Mouse (Mus musculus) G1E (cell line): ENCODE data around the gene Abcc1. TPM values are rescaled to one million over a fixed set of nuclear protein-coding genes. Genes with fewer than 3 reads are reported as not detected.

Experiments
- ATAC-seq: 2 replicates; pipeline ENCODE4 v1.8.0; 2016; ENCODE audit warnings: mild to moderate bottlenecking; ENCODE audit not compliant: insufficient number of reproducible peaks, poor library complexity, low FRiP score, severe bottlenecking; ENCODE audit errors: extremely low read depth
- DNase-seq: peaks from one replicate; pipeline ENCODE4 v3.0.0; 2012; ENCODE audit warnings: low spot score
- H3K27me3 ChIP-seq: 2 replicates; pipeline ENCODE4 v1.6.1; 2012; ENCODE audit warnings: mild to moderate bottlenecking, low read length, inconsistent platforms; ENCODE audit not compliant: insufficient read depth
- H3K36me3 ChIP-seq: replicated peaks from 2 replicates; pipeline ENCODE3; 2012; ENCODE audit warnings: mild to moderate bottlenecking, inconsistent platforms
- H3K4me1 ChIP-seq: 2 replicates; pipeline ENCODE4 v1.6.1; 2012; ENCODE audit warnings: low read depth, low read length, inconsistent platforms, mixed read lengths; ENCODE audit not compliant: insufficient read depth
- H3K4me3 ChIP-seq: 2 replicates; pipeline ENCODE4 v1.5.1; 2012; ENCODE audit warnings: low read depth, mild to moderate bottlenecking, inconsistent platforms, low read length, moderate library complexity, mixed read lengths
- H3K9me3 ChIP-seq: replicated peaks from 2 replicates; pipeline ENCODE4 v1.6.1; 2012; ENCODE audit warnings: inconsistent platforms
- CTCF ChIP-seq: IDR thresholded peaks from 2 replicates; pipeline ENCODE4 v1.5.1; 2012; ENCODE audit warnings: low read depth, low read length, inconsistent platforms, mixed read lengths
- GATA1 ChIP-seq: IDR thresholded peaks from 2 replicates; pipeline ENCODE4 v1.6.1; 2012; ENCODE audit warnings: borderline replicate concordance, low read length, inconsistent platforms, mixed read lengths
- GATA2 ChIP-seq: IDR thresholded peaks from 2 replicates; pipeline ENCODE4 v1.6.1; 2012; ENCODE audit warnings: low read depth, low read length, inconsistent platforms, borderline replicate concordance
- POLR2AphosphoS5 ChIP-seq: IDR thresholded peaks from 2 replicates; pipeline ENCODE4 v1.6.1; 2012; ENCODE audit warnings: low read depth, low read length, inconsistent platforms; ENCODE audit not compliant: insufficient replicate concordance
- TAL1 ChIP-seq: conservative IDR thresholded peaks from 2 replicates; pipeline ENCODE4 v1.6.1; 2012; ENCODE audit warnings: low read depth, low read length, inconsistent platforms, mixed read lengths
- polyA plus RNA-seq: library from polyadenylated mRNA; stranded (reverse); fragments of >175 nt; gene quantifications from 2 replicates; pipeline ENCODE4 v1.2.3, GENCODE M21; 2012
- total RNA-seq, 2 experiments: library from RNA; stranded (forward) in 1 of 2; stranded (reverse) in 1 of 2; fragments of 200-1000 nt in 1 of 2; fragments of >200 nt in 1 of 2; fragmentation: Nextera tagmentation in 1 of 2; gene quantifications; 2 replicates each; pipeline ENCODE4 v1.2.3; 2014 to 2017

Abcc1 gene
- total and polyA plus RNA-seq, 3 experiments: 5.1 to 69.5 (median 36.8) TPM

DNA sequence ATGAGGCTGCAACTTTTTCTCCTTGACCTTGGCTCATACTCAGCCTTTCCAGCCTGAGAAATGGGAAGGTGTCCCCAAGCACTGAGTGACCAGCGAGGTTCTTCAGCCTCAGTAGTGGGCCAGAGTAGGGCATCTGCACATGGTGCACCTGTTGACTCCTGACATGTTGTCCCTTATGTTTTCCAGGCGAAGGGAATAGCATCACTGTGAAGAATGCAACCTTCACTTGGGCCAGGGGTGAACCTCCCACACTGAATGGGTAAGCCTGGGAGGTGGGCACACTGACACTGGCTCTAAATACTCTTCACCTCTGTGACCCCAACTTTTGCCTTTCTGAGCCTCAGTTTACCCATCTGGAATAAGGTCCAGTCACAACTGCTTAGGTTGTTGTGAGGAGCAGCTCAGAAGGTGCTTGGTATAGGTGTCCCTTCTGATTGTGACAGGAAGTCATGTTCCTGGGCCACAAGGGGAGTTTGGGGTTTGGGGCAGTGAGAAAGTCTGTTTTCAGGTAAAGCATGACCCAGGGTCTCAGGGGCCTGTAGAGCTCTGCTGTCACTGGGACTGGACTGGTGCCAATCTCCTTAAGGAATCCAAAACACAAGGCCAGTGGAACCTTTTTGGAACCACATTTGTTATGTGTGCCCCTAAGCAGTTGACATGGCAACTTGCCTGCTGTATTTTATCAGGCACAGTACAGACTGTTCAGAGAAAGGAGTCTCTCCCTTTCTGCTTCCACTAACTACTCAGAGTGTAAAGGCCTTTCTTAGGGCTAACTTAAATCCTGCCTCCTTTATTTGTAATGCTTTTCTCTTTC lies 78.7 kb downstream of the Abcc1 start:
- Histone ChIP-seq H3K9me3 (no peaks in the 10 kb centered on the region), H3K36me3 (peaks cover 89% of the 10 kb centered on the region), H3K4me1 (no peaks in the 10 kb centered on the region), H3K27me3 (no peaks in the 10 kb centered on the region), H3K4me3 (no peak overlapping the region)
- DNase-seq (no peak), ATAC-seq (no peak)
- TF ChIP-seq CTCF (no peak), GATA1 (no peak), GATA2 (no peak), POLR2AphosphoS5 (no peak), TAL1 (no peak)

DNA sequence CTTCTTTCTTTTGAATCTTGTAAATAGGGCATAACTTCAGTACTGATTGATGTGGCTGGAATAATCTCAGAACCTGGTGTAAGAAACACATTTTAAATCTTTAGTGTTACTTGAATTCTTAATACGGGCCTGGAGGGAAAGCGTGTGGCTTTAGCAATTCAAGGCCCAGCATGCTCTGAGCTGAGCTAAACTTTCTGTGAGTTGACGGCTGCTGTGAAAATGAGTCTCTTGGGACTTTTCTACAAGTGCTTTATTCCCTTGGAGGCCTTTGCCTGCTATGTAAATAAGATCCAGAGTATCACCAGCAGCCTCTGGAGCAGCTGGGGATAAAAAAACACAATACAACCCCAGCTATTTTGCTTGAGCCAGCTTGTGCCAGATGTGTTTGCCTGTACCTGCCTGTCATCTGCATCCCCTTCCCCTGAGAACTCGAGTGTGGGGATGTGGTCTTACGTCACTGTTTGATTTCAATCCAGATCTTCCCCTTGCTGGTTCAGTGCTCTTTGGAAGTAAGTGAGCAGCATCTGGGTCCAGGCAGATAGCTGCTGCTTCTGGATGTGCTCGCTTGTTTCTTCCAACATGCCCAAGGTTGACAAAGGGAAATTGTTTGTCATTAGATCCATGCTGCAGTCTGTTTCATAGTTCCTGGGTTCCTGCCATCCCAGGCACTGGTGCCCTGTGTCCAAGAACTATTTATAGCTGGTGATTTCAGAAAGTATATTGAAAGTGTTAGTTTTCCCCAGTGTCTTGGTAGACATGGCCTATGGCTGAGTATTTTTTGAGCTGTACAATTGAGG lies 82.9 kb downstream of the Abcc1 start:
- DNase-seq (no peak), ATAC-seq (no peak)

DNA sequence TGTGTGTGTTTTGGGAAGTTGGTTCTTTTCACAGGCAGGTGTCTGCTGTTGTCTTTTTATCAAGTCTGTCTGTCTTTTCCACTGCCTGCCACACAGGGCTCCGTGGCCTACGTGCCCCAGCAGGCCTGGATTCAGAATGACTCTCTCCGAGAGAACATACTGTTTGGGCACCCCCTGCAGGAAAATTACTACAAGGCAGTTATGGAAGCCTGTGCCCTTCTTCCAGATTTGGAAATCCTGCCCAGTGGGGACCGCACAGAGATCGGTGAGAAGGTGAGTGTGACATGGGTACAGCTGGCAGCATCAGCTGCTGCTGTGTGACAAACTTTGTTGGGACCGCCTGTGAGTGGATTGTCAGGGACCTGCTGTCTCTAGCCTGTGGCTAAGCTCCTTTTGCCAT lies 83.8 kb downstream of the Abcc1 start:
- Histone ChIP-seq H3K9me3 (no peaks in the 10 kb centered on the region), H3K4me1 (peaks cover 7% of the 10 kb centered on the region; the same call in 1 of the 2 replicates), H3K4me3 (no peak overlapping the region), H3K36me3 (peaks cover 89% of the 10 kb centered on the region), H3K27me3 (no peaks in the 10 kb centered on the region)
- ATAC-seq (no peak), DNase-seq (no peak)
- TF ChIP-seq GATA1 (no peak), GATA2 (no peak), CTCF (no peak), POLR2AphosphoS5 (no peak), TAL1 (no peak)

More for the DNA sequence above, 82.9 kb downstream of the Abcc1 start:
- no peaks in the 10 kb centered on the region for H3K9me3 ChIP-seq
- H3K36me3 ChIP-seq: peaks cover 89% of the 10 kb centered on the region
- H3K4me3 ChIP-seq: no peak overlapping the region
- peaks cover 3% of the 10 kb centered on the region; the same call in 1 of the 2 replicates for H3K4me1 ChIP-seq
- no peaks in the 10 kb centered on the region for H3K27me3 ChIP-seq
- TF ChIP-seq TAL1: no peak
- no peak for TF ChIP-seq GATA2
- TF ChIP-seq CTCF: no peak
- TF ChIP-seq POLR2AphosphoS5: no peak
- TF ChIP-seq GATA1: no peak

DNA sequence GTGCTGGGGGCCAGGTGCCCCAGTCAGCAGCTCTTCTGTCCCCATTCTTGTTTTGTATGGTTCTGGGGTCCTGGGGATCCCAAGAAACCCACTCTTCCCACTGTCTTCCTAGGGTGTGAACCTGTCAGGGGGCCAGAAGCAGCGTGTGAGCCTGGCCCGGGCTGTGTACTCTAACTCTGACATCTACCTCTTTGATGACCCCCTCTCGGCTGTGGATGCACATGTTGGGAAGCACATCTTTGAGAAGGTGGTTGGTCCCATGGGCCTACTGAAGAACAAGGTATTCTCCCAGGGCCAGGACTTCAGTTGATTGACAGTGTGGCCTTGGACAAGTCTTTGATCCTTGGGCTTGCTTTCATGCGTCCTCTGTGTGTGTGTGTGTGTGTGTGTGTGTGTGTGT lies 86.0 kb downstream of the Abcc1 start:
- H3K27me3 ChIP-seq: no peaks in the 10 kb centered on the region
- H3K36me3 ChIP-seq: peaks cover 97% of the 10 kb centered on the region
- TF ChIP-seq TAL1: no peak
- TF ChIP-seq GATA2: no peak
- no peak for TF ChIP-seq GATA1
- TF ChIP-seq CTCF: no peak
- no peak for TF ChIP-seq POLR2AphosphoS5
- ATAC-seq (no peak), DNase-seq (no peak)
- no peak overlapping the region for H3K4me3 ChIP-seq
- peaks cover 19% of the 10 kb centered on the region for H3K4me1 ChIP-seq
- H3K9me3 ChIP-seq: no peaks in the 10 kb centered on the region

DNA sequence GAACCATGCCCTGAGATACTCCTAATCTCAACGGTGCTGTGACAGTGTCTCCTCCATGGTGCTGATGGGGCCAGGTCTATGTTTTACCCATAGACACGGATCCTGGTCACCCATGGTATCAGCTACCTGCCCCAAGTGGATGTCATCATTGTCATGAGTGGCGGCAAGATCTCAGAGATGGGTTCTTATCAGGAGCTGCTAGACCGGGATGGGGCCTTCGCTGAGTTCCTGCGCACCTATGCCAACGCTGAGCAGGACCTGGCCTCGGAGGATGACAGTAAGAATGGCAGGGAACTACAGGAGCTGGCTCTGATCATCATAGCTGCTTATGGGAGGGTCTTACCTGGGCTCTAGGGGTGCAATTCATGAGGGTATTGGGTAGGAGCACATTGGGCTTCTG lies 86.9 kb downstream of the Abcc1 start:
- DNase-seq (no peak), ATAC-seq (no peak)
- peaks cover 97% of the 10 kb centered on the region for H3K36me3 ChIP-seq
- no peak for TF ChIP-seq GATA2
- TF ChIP-seq GATA1: no peak
- no peak for TF ChIP-seq CTCF
- TF ChIP-seq POLR2AphosphoS5: no peak
- no peak for TF ChIP-seq TAL1
- no peaks in the 10 kb centered on the region for H3K9me3 ChIP-seq
- H3K27me3 ChIP-seq: no peaks in the 10 kb centered on the region
- H3K4me1 ChIP-seq: peaks cover 19% of the 10 kb centered on the region
- no peak overlapping the region for H3K4me3 ChIP-seq

DNA sequence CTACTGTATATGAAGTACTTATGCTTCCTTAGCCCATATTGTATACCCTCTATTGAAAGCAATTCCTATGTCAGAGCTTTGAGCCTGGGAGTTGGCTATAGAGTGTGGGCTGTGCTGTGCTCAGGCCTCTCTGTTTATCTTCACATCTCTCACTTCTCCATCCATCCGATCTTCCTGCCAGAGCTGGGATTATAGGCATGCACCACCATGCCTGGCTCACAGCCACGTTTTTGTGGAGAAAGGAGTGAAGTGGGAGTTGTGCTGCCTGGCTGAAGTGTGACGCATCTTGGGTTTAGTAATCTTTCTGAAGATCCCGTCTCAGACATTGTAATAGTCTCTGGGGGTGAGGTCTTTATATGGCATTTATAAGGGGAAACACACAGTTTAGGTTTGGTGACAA lies 88.5 kb downstream of the Abcc1 start:
- no peak overlapping the region for H3K4me3 ChIP-seq
- ATAC-seq (no peak), DNase-seq (no peak)
- H3K9me3 ChIP-seq: no peaks in the 10 kb centered on the region
- H3K27me3 ChIP-seq: no peaks in the 10 kb centered on the region
- H3K36me3 ChIP-seq: peaks cover 96% of the 10 kb centered on the region
- peaks cover 24% of the 10 kb centered on the region for H3K4me1 ChIP-seq
- TF ChIP-seq GATA2 (no peak), CTCF (no peak), GATA1 (no peak)
